ENCODE assay signal across 9 mouse cellular contexts in genomic region chr4:46371030-46371429, GRCm38 (mm10). TPM values are rescaled to one million over a fixed set of nuclear protein-coding genes. Genes with fewer than 3 reads are reported as not detected.
DNase-seq lines count a peak whose midpoint lies in the region; ATAC-seq and TF ChIP-seq lines count a peak whose summit lies in the region.
"Had no signal": no experiment of that assay in that cellular context is flagged by ENCODE, and none has a peak within 500 bp of the region (broad histone marks: within the 10 kb centered on the region; RNA-seq: fewer than 3 reads in every experiment).

No protein-coding gene starts in this region.

- H3K27me3 ChIP-seq in heart, embryonic 11.5 days (ENCODE audit: control insufficient read depth, insufficient read depth, low read length) = peaks cover 11% of the 10 kb centered on the region
- peaks cover 4% of the 10 kb centered on the region; the same call in 1 of the 2 replicates for H3K27me3 ChIP-seq in lung, embryonic 15.5 days
- H3K27me3 ChIP-seq in thymus, adult 2 months (ENCODE audit: control insufficient read depth, insufficient read depth, low read length) = no peaks in the 10 kb centered on the region; the same call in 1 of the 2 replicates

- TF ChIP-seq POLR2A in thymus, adult 2 months (IDR thresholded peaks at IDR 0.05; ENCODE audit: control insufficient read depth, extremely low read depth, insufficient read depth, low read length, poor library complexity) = no peak

- under 1% methylated on average over 19 of the region's 19 CpGs for WGBS in heart, embryonic 11.5 days (ENCODE audit: insufficient replicate concordance)
- 2% methylated on average over 19 of the region's 19 CpGs for WGBS in lung, embryonic 15.5 days
- 13% methylated on average over 18 of the region's 19 CpGs for WGBS in thymus, adult 2 months

- H3K4me3 ChIP-seq in heart, embryonic 11.5 days (ENCODE audit: low read depth, low read length) = peak overlapping the region; percentile 12; the same call in 1 of the 2 replicates
- peak overlapping the region; percentile 6; the same call in 1 of the 2 replicates for H3K4me3 ChIP-seq in lung, embryonic 15.5 days
- H3K4me3 ChIP-seq in thymus, adult 2 months (ENCODE audit: control insufficient read depth, insufficient read depth, low read length) = no peak overlapping the region

- H3K4me2 ChIP-seq in heart, embryonic 11.5 days = peak overlapping the region; percentile 59
- H3K4me2 ChIP-seq in lung, embryonic 15.5 days = peak overlapping the region; percentile 45

- peak overlapping the region; percentile 49; the same call in 1 of the 2 replicates for H3K9ac ChIP-seq in heart, embryonic 11.5 days (ENCODE audit: low read depth, low read length)
- no peak overlapping the region for H3K9ac ChIP-seq in lung, embryonic 15.5 days

- TF ChIP-seq CTCF in thymus, adult 2 months (IDR thresholded peaks at IDR 0.05; ENCODE audit: borderline replicate concordance, control insufficient read depth, extremely low read depth, insufficient read depth, low read length, poor library complexity) = no peak

- H3K4me1 ChIP-seq in heart, embryonic 11.5 days (ENCODE audit: control insufficient read depth, insufficient read depth, low read length) = peaks cover 13% of the 10 kb centered on the region
- peaks cover 10% of the 10 kb centered on the region for H3K4me1 ChIP-seq in lung, embryonic 15.5 days
- peaks cover 3% of the 10 kb centered on the region for H3K4me1 ChIP-seq in thymus, adult 2 months (replicated peaks; ENCODE audit: control insufficient read depth, insufficient read depth, low read length)

- no peak overlapping the region for H3K27ac ChIP-seq in heart, embryonic 11.5 days (ENCODE audit: low read depth, low read length)
- 0 out of 2 replicates have a peak overlapping the region, but pooled peaks have one; percentile 9 for H3K27ac ChIP-seq in lung, embryonic 15.5 days
- no peak overlapping the region for H3K27ac ChIP-seq in thymus, adult 2 months (ENCODE audit: control insufficient read depth, insufficient read depth, low read length)

- peak; percentile 79 for ATAC-seq in heart, embryonic 11.5 days (replicated peaks; ENCODE audit: insufficient number of reproducible peaks, low FRiP score, low TSS enrichment)
- ATAC-seq in lung, embryonic 15.5 days (ENCODE audit: borderline replicate concordance, extremely low read depth, low FRiP score, low TSS enrichment) = peak; percentile 89

- no peaks in the 10 kb centered on the region for H3K36me3 ChIP-seq in heart, embryonic 11.5 days (ENCODE audit: control insufficient read depth, insufficient read depth, low read length)
- H3K36me3 ChIP-seq in lung, embryonic 15.5 days = no peaks in the 10 kb centered on the region
- H3K36me3 ChIP-seq in thymus, adult 2 months (ENCODE audit: control insufficient read depth, insufficient read depth, low read length) = no peaks in the 10 kb centered on the region; the same call in 1 of the 2 replicates

- H3K9me3 ChIP-seq in heart, embryonic 11.5 days (replicated peaks; ENCODE audit: control insufficient read depth, low read length) = no peaks in the 10 kb centered on the region
- H3K9me3 ChIP-seq in lung, embryonic 15.5 days = no peaks in the 10 kb centered on the region

- peak; percentile 97 for DNase-seq in heart, adult 11 months
- no peak for DNase-seq in heart, adult 8-10 months (ENCODE audit: low spot score)
- DNase-seq in embryo, embryonic 9.5 days (ENCODE audit: extremely low spot score) = peak; percentile 54
- peak; percentile 14 for DNase-seq in kidney, adult 9 months
- DNase-seq in ovary, postnatal 10 days (ENCODE audit: low spot score) = peak; percentile 21
- no peak for DNase-seq in thymus, adult 2 months

RNA-seq across cellular contexts. Expression of gene Trmo, which starts 18.2 kb away (rescaled TPM):
- total RNA-seq in heart, adult 8-10 months (2022) = 1 to 10 TPM; 2.1 to 3.7 (median 3.2) TPM
- polyA plus RNA-seq in heart, embryonic 11.5 days (2014; fragmentation: Nextera tagmentation; extraction: Ambion mirVana) = 8.4 and 11.5 TPM in 2 replicates
- polyA plus RNA-seq in lung, embryonic 15.5 days (2015; fragmentation: Nextera tagmentation; extraction: Ambion mirVana) = 10.0 and 11.2 TPM in 2 replicates
- 11.9 and 13.5 TPM in 2 replicates for polyA plus RNA-seq in thymus, adult 2 months (2012; rRNA removed)

RNA-seq across cellular contexts. Expression of gene Foxe1, which starts 27.6 kb away (rescaled TPM):
- total RNA-seq in heart, adult 8-10 months (2022) = not detected
- 0.07 TPM in 2 replicates for polyA plus RNA-seq in heart, embryonic 11.5 days (2014; fragmentation: Nextera tagmentation; extraction: Ambion mirVana)
- polyA plus RNA-seq in lung, embryonic 15.5 days (2015; fragmentation: Nextera tagmentation; extraction: Ambion mirVana) = 0.05 TPM in 1 of 2 replicates, not detected in the other
- 0.28 and 0.57 TPM in 2 replicates for polyA plus RNA-seq in thymus, adult 2 months (2012; rRNA removed)
- polyA plus RNA-seq: gonadal fat pad, adult 2 months had no signal

RNA-seq across cellular contexts. Expression of gene Hemgn, which starts 42.3 kb away (rescaled TPM):
- total RNA-seq in heart, adult 8-10 months (2022) = under 1 TPM in 1 of 4 experiments, not detected in 3; 0.37 TPM
- polyA plus RNA-seq in heart, embryonic 11.5 days (2014; fragmentation: Nextera tagmentation; extraction: Ambion mirVana) = 64.3 and 76.3 TPM in 2 replicates
- 1.2 and 2.5 TPM in 2 replicates for polyA plus RNA-seq in lung, embryonic 15.5 days (2015; fragmentation: Nextera tagmentation; extraction: Ambion mirVana)
- 0.93 and 1.3 TPM in 2 replicates for polyA plus RNA-seq in thymus, adult 2 months (2012; rRNA removed)

Comparison
In these comparisons a context has a peak if more than half of its experiments do, and no peak if none do; other contexts are left out.
1. DNase-seq: peak in heart, adult 11 months (single experiment), embryo, embryonic 9.5 days (single experiment), kidney, adult 9 months (single experiment) and ovary, postnatal 10 days (single experiment); none in heart, adult 8-10 months (single experiment) and thymus, adult 2 months (single experiment).
2. RNA of gene Hemgn, which starts 42.3 kb away (polyA plus RNA-seq): 64.3 to 76.3 TPM in heart, embryonic 11.5 days; 1.2 to 2.5 TPM in lung, embryonic 15.5 days and 0.93 to 1.3 TPM in thymus, adult 2 months; every median in the first group is over 10 times any median in the second.